Comparison of ENCODE assay signal across 8 mouse cellular contexts in the genomic region with DNA sequence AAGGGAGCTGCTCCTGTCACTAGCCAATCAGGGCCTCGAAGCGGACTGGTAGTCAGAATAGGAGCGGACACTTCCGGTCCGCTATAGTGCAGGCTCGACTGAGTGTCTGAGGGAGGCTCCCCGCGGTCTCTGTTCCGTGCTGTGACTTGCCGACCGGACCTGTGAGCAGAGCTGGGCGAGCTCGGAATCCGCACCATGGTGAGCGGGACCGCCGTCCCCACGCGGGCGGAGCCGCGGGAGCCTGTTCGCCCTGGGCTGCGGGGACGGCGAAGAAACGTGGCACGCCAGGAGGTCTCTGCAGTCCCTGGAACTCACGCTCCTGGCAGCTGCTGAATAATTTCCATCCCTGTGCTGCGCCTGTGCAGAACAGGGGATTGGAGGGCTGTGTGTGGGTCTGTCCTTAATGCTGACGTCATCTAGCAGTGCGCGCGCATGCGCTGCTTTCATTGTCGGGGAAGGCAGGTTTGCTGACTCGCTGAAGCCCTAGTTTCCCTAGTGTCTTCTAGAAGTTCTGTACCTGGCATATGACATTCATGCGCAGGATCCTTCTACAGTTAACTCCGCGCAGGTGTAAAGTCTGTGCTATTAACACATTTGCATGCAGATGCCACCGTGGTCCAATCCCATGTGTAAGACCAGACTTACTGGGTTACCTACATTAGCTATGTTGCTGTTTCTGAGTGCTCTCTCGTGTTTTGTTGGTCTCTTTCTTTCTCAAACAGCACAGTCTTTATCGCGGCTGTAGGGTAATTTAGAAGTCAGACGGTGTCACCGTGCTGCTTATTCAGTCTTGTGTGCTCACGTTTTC. TPM values are rescaled to one million over a fixed set of nuclear protein-coding genes. Genes with fewer than 3 reads are reported as not detected.
DNase-seq lines count a peak whose midpoint lies in the region; ATAC-seq lines count a peak whose summit lies in the region.

No protein-coding gene starts in this region.

- intact Hi-C loops in left cerebral cortex, postnatal 4 days (cut with DNase I): no loop called here

- ATAC-seq in midbrain, embryonic 11.5 days (ENCODE audit: low FRiP score): peak; percentile 100

- peak; percentile 67 to 69 for DNase-seq in urinary bladder, adult 18-20 months (ENCODE audit: low spot score in 2 of 2)
- DNase-seq in urinary bladder, postnatal 10 days (ENCODE audit: low spot score): no peak
- peak; percentile 91 for DNase-seq in embryonic facial prominence, embryonic 10.5 days (ENCODE audit: low spot score)
- DNase-seq in heart, adult 11 months: peak; percentile 98
- peak; percentile 83 for DNase-seq in kidney, adult 11 months
- DNase-seq in left cerebral cortex, postnatal 4 days: peak; percentile 88
- DNase-seq in midbrain, embryonic 11.5 days (ENCODE audit: low spot score, missing footprints): peak; percentile 99
- DNase-seq in skeletal muscle tissue, adult 2 months (ENCODE audit: low read depth, low spot score): peak; percentile 72

- peak overlapping the region; percentile 83 for H3K9ac ChIP-seq in midbrain, embryonic 11.5 days (ENCODE audit: low read length)

- H3K4me1 ChIP-seq in embryonic facial prominence, embryonic 10.5 days: peaks cover 4% of the 10 kb centered on the region; the same call in 1 of the 2 replicates
- peaks cover 5% of the 10 kb centered on the region; the same call in 1 of the 2 replicates for H3K4me1 ChIP-seq in midbrain, embryonic 11.5 days (ENCODE audit: control insufficient read depth, insufficient read depth, low read length)

- no peaks in the 10 kb centered on the region for H3K36me3 ChIP-seq in embryonic facial prominence, embryonic 10.5 days (replicated peaks)
- no peaks in the 10 kb centered on the region for H3K36me3 ChIP-seq in midbrain, embryonic 11.5 days (ENCODE audit: control insufficient read depth, insufficient read depth, low read length)

- H3K4me3 ChIP-seq in embryonic facial prominence, embryonic 10.5 days: peak overlapping the region; percentile 78
- peak overlapping the region; percentile 68 for H3K4me3 ChIP-seq in midbrain, embryonic 11.5 days (ENCODE audit: low read depth, low read length)

- H3K4me2 ChIP-seq in midbrain, embryonic 11.5 days: peak overlapping the region; percentile 68

- H3K9me3 ChIP-seq in embryonic facial prominence, embryonic 10.5 days: peaks cover 25% of the 10 kb centered on the region; the same call in 1 of the 2 replicates
- peaks cover 9% of the 10 kb centered on the region; the same call in 1 of the 2 replicates for H3K9me3 ChIP-seq in midbrain, embryonic 11.5 days (ENCODE audit: control insufficient read depth, low read length)

- WGBS in embryonic facial prominence, embryonic 10.5 days: 7% methylated on average over 47 of the region's 47 CpGs
- WGBS in midbrain, embryonic 11.5 days: 7% methylated on average over 47 of the region's 47 CpGs

- no peaks in the 10 kb centered on the region for H3K27me3 ChIP-seq in embryonic facial prominence, embryonic 10.5 days (replicated peaks; ENCODE audit: low read depth, poor library complexity, severe bottlenecking)
- H3K27me3 ChIP-seq in midbrain, embryonic 11.5 days (ENCODE audit: control insufficient read depth, insufficient read depth, low read length): no peaks in the 10 kb centered on the region

- H3K27ac ChIP-seq in embryonic facial prominence, embryonic 10.5 days (replicated peaks): peak overlapping the region; percentile 92
- H3K27ac ChIP-seq in midbrain, embryonic 11.5 days (ENCODE audit: low read depth, low read length): peak overlapping the region; percentile 96

RNA-seq across cellular contexts. Expression of a gene that starts 50.6 kb away (rescaled TPM):
- polyA plus RNA-seq in embryonic facial prominence, embryonic 10.5 days (2016; fragmentation: Nextera tagmentation; extraction: Ambion mirVana): 4.3 and 4.5 TPM in 2 replicates
- total RNA-seq in left cerebral cortex, postnatal 4 days (2021): 10 to 100 TPM; 15.4 to 17.8 TPM
- polyA plus RNA-seq in midbrain, embryonic 11.5 days (2014; fragmentation: Nextera tagmentation; extraction: Ambion mirVana): 6.3 and 6.6 TPM in 2 replicates
